Mouse (Mus musculus): ENCODE data around the gene Cyp2c55.

The Cyp2c55 gene

DNA sequence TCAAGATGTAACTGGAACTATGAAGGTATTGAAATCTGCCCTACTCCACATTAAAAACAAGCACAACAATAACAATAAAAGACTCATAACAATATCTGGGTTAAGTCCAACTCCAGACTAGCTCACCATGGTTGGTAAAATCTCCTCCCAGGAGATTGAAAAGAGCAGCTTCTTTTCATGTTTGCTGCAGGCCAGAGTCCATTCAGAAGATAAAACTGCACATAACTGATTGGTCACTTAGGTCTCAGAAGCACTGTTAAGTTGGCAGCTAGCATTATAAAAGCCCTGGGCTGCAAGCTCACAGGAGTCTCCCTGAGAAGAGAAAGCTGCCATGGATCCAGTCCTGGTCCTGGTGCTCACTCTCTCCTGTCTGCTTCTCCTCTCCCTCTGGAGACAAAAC lies at the start of gene Cyp2c55:
TSS of gene Cyp2c55 (plus strand) at position 305 of the 400 bp plus-strand sequence.
- no peak for DNase-seq (ENCODE audit: low spot score)

- DNase-seq (ENCODE audit: low spot score) = no peak
Measured at GRCm38 (mm10) chr19:38970741-38971140, 36.1 kb upstream of the Cyp2c55 start.

GRCm38 (mm10) chr19:38972581-38972980 lies 34.2 kb upstream of the Cyp2c55 start:
- DNase-seq (ENCODE audit: low spot score) = no peak

DNA sequence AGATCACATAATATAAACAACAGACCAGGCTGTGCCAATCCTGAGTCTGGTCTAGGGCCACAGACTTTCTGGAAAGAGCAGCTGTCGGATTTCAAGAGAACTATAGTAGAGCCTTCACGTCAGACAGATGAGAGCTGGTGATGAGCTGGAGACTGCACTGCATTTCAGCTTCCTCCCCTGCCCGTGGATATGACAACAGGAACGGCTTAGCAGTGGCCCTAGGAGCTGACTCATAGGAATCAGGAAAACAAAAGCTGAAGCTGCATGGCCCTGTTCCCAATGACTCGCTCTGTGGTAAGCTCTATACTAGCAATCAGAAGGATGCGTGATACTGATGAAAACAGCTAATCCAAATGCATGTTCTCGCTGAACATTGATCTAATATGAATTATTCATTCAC lies 33.2 kb upstream of the Cyp2c55 start:
- DNase-seq (ENCODE audit: low spot score) = no peak

DNA sequence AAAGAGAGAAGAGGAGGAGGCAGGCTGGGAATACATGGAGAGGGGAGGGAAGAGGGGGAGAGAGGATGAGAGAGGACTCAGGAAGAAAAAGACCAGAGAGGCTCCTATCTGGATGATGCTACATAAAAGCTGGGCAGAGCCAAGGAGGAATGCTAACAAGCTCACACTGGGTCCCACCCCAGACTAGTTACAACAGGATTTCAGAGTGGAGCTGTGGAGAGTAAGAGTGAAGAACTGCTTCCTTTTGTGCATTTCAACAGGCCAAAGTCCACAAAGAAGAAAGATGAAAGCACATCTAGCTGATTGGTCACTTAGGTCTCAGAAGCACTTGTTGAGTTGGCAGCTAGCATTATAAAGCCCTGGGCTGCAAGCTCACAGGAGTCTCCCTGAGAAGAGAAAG lies 30.6 kb upstream of the Cyp2c55 start:
- no peak for DNase-seq (ENCODE audit: low spot score)

DNA sequence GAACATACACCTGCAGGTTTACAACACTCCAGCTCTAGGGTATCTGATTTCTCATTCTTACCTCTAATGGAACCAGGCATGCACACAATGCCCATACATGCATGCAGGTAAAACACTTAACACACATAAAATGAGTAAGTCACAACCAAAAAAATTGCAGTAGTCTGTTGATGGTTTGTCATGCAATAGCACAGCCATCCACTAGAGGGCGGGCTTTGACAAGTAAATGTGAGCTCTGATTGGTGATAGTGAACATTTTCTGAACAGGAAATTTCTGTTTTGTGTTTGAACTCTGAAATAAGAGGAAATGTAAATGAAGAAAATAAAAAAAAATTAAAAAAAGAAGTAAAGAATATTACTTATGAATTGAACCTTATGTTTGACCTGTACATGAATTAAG lies 24.9 kb upstream of the Cyp2c55 start:
- DNase-seq (ENCODE audit: low spot score) = peak; percentile 14

- no peak for DNase-seq (ENCODE audit: low spot score)
Measured at GRCm38 (mm10) chr19:38998248-38998647, 8.6 kb upstream of the Cyp2c55 start.

DNA sequence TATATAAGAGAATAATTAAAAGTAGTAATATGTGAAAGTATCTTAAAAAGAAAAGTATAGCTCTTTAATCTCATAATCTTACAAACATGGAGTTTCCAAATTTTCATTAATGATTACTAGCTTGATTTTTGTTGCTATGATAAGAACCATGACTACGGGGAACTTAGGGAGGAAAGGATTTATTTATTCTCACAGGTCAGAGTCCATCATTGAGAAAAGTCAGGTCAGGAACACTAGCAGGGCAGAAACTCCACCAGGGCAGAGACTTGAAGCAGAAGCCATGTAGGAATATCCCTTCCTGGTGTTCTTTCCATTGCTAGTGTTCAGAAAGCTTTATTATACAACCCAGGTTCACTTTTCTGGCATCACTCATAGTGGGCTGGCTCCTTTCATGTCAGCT lies 8.1 kb upstream of the Cyp2c55 start:
- no peak for DNase-seq (ENCODE audit: low spot score)

GRCm38 (mm10) chr19:39005132-39005531 lies 1.7 kb upstream of the Cyp2c55 start:
- no peak for DNase-seq (ENCODE audit: low spot score)

GRCm38 (mm10) chr19:39057928-39058327 lies 51.1 kb downstream of the Cyp2c55 start:
- DNase-seq (ENCODE audit: low spot score) = no peak

GRCm38 (mm10) chr19:39060719-39061118 lies 53.9 kb downstream of the Cyp2c55 start, which contains the start of gene Cyp2c65:
Gene Cyp2c65, plus strand, starts transcription at chr19:39061015.
- DNase-seq (ENCODE audit: low spot score) = no peak

Data from ovary, postnatal 10 days (tissue).